Mouse (Mus musculus) erythroid progenitor cell, adult 5-6 weeks (primary cell): ENCODE measurements around the gene Entpd1. TPM values are rescaled to one million over a fixed set of nuclear protein-coding genes. Genes with fewer than 3 reads are reported as not detected.
A peak's percentile ranks its signal among the peaks of the same experiment; 100 is the strongest.

Experiments used
- ATAC-seq: replicated peaks from 2 replicates; pipeline ENCODE4 v1.8.0; 2016; ENCODE audit warnings: moderate number of reproducible peaks, mild to moderate bottlenecking, moderate TSS enrichment, inconsistent platforms; ENCODE audit not compliant: poor library complexity, low FRiP score, severe bottlenecking
- total RNA-seq, 2 experiments: library from RNA; stranded (forward) in 1 of 2; stranded (reverse) in 1 of 2; fragments of 150-400 nt in 1 of 2; fragments of 186-747, 209-891 nt in 1 of 2; gene quantifications; 2 replicates each; pipeline versions ENCODE4 v1.2.3 to v1.2.4; 2015 to 2017; ENCODE audit warnings: low replicate concordance in 2 of 2

Gene Entpd1
- total RNA-seq, 2 experiments from 2014 or later = 6.4 to 10.5 TPM

- peak; percentile 75 for ATAC-seq
These were observed 150.0 kb downstream of the Entpd1 start for GRCm38 (mm10) chr19:40762023-40762759.

- ATAC-seq = no peak
These were observed 155.0 kb downstream of the Entpd1 start for GRCm38 (mm10) chr19:40767189-40767588.

DNA sequence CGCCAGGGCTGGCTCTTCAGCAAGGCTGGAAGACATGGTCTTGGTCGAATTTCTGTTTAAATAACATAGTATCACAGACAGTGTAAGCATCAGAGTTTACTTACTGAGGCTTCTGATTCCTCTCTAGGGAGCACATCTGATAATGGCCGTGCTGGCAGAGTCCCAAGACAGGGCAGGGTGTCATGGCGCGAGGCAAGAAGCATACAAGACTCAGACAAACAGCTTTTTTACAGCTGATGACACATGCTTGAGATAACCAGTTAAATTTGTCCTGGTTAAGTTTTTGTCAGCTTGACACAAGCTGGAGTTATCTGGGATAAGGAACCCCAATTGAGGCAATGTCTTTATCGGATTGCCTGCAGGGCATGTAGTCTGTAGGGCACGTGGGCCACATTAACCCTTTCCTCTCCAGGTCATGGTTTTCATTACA is 157.2 kb downstream of the Entpd1 start:
- ATAC-seq = peak; percentile 94

DNA sequence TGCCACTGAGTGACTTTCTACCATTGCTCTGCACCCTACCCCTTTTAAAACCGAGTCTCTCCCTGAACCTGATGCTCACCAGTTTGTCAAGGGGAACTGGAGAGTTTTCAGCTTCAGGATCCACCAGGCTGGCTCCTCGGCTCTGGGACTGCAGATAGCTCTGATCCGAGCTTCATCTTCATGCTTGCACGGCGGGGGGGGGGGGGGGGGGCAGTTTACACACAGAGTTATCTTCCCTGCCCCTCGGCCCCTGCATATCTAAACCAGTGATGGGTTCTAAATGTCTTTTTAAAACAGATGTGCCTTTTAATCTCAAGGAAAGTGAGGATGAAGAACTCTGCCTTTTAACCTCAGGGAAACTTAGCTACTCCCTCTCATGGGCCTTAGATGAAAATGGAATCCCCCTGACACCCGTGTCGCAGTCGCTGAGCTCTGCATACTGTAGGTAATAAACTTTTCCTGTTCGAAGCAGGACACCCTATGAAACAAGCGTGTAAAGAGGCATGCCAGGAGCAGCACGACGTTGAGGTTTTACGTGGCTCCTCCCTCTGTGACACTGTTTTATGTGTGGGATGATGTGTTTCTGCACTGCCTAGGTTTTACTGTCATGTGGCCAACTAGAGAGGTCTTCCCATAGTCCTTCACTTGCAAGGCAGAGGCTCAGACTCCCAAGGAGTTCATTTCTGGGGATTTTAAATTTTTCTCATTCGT is 176.0 kb downstream of the Entpd1 start:
- no peak for ATAC-seq

DNA sequence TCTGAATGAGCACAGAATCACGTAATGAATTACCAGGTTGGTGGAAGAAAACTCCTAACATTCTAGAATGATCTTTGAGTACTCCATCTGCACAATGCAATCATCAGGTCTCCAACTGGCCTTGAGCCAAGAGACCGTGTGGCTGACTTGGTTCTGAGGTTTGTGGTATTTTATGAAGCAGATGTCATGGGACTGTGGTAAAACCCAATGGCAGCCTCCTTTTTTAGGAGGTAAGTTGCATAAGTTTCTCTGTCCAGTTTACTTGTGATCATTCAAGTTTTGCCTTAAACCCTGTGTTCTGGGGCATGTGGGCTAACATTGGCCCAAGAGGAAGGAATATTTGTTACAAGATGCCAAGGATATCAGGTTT is 176.5 kb downstream of the Entpd1 start:
- ATAC-seq = no peak

Other genes with a start within 250 kb of the Entpd1 start
- 87.9 and 106 TPM in 2 replicates for gene Sorbs1, start 98.6 kb upstream of the Entpd1 start, total RNA-seq (2015; ENCODE audit: low replicate concordance)
- 163 and 167 TPM in 2 replicates for gene Sorbs1, start 98.6 kb upstream of the Entpd1 start, total RNA-seq (2017; ENCODE audit: low replicate concordance)
- gene Aldh18a1, start 23.9 kb upstream of the Entpd1 start, total RNA-seq (2015; ENCODE audit: low replicate concordance) = 10.9 and 30.6 TPM in 2 replicates
- gene Aldh18a1, start 23.9 kb upstream of the Entpd1 start, total RNA-seq (2017; ENCODE audit: low replicate concordance) = 6.5 and 13.2 TPM in 2 replicates
- gene Tctn3, start 133 bp upstream of the Entpd1 start, total RNA-seq (2015; ENCODE audit: low replicate concordance) = 1.1 and 5.4 TPM in 2 replicates
- gene Tctn3, start 133 bp upstream of the Entpd1 start, total RNA-seq (2017; ENCODE audit: low replicate concordance) = 0.45 TPM in 1 of 2 replicates, not detected in the other
- not detected in 2 replicates for gene Cc2d2b, start 136.4 kb downstream of the Entpd1 start, total RNA-seq (2015; ENCODE audit: low replicate concordance)
- 3.0 TPM in 1 of 2 replicates, not detected in the other for gene Cc2d2b, start 136.4 kb downstream of the Entpd1 start, total RNA-seq (2017; ENCODE audit: low replicate concordance)
- gene Ccnj, start 218.9 kb downstream of the Entpd1 start, total RNA-seq (2015; ENCODE audit: low replicate concordance) = 0.36 and 1.3 TPM in 2 replicates
- 0.15 and 1.9 TPM in 2 replicates for gene Ccnj, start 218.9 kb downstream of the Entpd1 start, total RNA-seq (2017; ENCODE audit: low replicate concordance)